Mouse (Mus musculus): ENCODE results near the gene Slc25a13. TPM values are rescaled to one million over a fixed set of nuclear protein-coding genes. Genes with fewer than 3 reads are reported as not detected.
"Not testable (repeated sequence)": the region's sequence is repeated elsewhere in the genome, so short reads cannot be mapped to it uniquely, and the experiment has no call there.

Slc25a13 gene
- polyA plus RNA-seq, 1 experiment: 3.2 TPM

DNA sequence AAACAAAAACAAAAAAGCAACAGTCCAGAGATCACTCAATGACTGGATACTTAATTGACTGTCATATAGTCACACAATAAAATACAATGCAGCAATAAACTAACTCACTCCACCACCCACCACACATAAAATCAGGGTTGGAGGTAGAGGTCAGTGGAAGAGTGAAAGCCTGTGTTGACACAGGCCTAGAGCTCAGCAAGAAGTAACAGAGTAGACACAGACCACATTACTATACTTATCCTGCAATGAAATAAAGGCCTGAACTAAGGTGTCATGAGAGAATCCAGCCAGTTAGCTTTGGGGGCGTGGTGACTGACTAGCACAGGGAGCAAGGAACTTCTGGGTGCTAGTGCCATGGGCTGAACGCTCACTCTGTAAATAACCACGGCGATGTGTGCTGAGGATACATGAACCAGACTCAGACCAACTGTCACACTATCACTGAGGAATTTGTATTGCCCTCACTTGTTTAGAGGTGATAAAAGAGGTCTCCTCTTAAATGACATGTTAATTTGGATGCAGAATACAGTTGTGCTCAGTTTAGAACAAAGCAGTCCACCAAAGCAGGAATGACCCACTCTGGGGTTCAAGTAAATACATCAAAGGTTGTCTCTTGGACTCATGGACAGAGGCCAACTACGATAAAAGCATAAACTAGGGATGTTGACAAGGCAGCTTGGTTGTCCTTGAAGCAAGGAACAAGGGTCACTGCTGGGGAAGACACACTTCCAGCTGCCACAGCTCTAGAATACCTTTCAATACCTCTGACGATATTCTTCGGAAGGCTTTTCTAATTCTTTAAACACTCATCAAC lies 31.8 kb downstream of the Slc25a13 start:
- TF ChIP-seq POLR2A (IDR thresholded peaks at IDR 0.05; ENCODE audit: low read depth, low read length) (no peak), CTCF (IDR thresholded peaks at IDR 0.05; ENCODE audit: extremely low read depth, insufficient read length, insufficient replicate concordance, low read depth, low read length) (no peak)
- H3K4me3 ChIP-seq (ENCODE audit: low read depth, low read length): no peak overlapping the region
- peaks cover 7% of the 10 kb centered on the region; the same call in 1 of the 2 replicates for H3K4me1 ChIP-seq (ENCODE audit: control insufficient read depth, insufficient read depth, insufficient read length, low read length)
- WGBS: 33% methylated on average over 7 of the region's 7 CpGs
- H3K27ac ChIP-seq (ENCODE audit: insufficient read depth, low read depth, low read length): peak overlapping the region; percentile 84
- no peaks in the 10 kb centered on the region for H3K27me3 ChIP-seq (ENCODE audit: control insufficient read depth, insufficient read depth, low read length)
- H3K36me3 ChIP-seq (ENCODE audit: control insufficient read depth, insufficient read depth, low read length): no peaks in the 10 kb centered on the region

GRCm38 (mm10) chr6:6183601-6184000 lies 33.4 kb downstream of the Slc25a13 start:
- no peak overlapping the region for H3K4me3 ChIP-seq (ENCODE audit: low read depth, low read length)
- no peaks in the 10 kb centered on the region for H3K27me3 ChIP-seq (ENCODE audit: control insufficient read depth, insufficient read depth, low read length)
- H3K27ac ChIP-seq (ENCODE audit: insufficient read depth, low read depth, low read length): no peak overlapping the region
- H3K36me3 ChIP-seq (ENCODE audit: control insufficient read depth, insufficient read depth, low read length): no peaks in the 10 kb centered on the region
- WGBS: 72% methylated on average over 8 of the region's 8 CpGs
- TF ChIP-seq CTCF (IDR thresholded peaks at IDR 0.05; ENCODE audit: extremely low read depth, insufficient read length, insufficient replicate concordance, low read depth, low read length) (no peak), POLR2A (IDR thresholded peaks at IDR 0.05; ENCODE audit: low read depth, low read length) (no peak)
- H3K4me1 ChIP-seq (ENCODE audit: control insufficient read depth, insufficient read depth, insufficient read length, low read length): peaks cover 7% of the 10 kb centered on the region; the same call in 1 of the 2 replicates

DNA sequence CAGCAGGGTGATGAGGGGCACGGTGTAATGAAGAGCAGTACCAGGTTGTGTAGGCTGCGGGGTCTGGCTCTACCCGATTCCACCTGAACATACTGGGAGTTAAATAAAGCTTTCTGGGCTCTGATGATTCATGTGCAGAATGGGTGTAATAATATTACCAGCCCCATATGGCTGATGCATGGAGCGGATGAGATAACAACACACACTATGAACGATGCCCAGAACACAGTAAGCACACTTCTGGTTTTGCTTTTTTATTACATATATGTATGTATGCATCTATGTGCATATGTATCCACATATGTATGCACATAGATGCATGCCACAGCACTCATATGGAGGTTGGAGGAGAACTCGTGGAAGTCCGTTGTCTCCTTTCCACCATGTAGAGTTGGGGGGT lies 34.8 kb downstream of the Slc25a13 start:
- Histone ChIP-seq H3K36me3 (ENCODE audit: control insufficient read depth, insufficient read depth, low read length) (no peaks in the 10 kb centered on the region), H3K4me1 (ENCODE audit: control insufficient read depth, insufficient read depth, insufficient read length, low read length) (peaks cover 7% of the 10 kb centered on the region; the same call in 1 of the 2 replicates), H3K27ac (ENCODE audit: insufficient read depth, low read depth, low read length) (no peak overlapping the region), H3K27me3 (ENCODE audit: control insufficient read depth, insufficient read depth, low read length) (no peaks in the 10 kb centered on the region), H3K4me3 (ENCODE audit: low read depth, low read length) (no peak overlapping the region)
- TF ChIP-seq CTCF (IDR thresholded peaks at IDR 0.05; ENCODE audit: extremely low read depth, insufficient read length, insufficient replicate concordance, low read depth, low read length) (no peak), POLR2A (IDR thresholded peaks at IDR 0.05; ENCODE audit: low read depth, low read length) (no peak)
- 94% methylated on average over 7 of the region's 7 CpGs for WGBS

DNA sequence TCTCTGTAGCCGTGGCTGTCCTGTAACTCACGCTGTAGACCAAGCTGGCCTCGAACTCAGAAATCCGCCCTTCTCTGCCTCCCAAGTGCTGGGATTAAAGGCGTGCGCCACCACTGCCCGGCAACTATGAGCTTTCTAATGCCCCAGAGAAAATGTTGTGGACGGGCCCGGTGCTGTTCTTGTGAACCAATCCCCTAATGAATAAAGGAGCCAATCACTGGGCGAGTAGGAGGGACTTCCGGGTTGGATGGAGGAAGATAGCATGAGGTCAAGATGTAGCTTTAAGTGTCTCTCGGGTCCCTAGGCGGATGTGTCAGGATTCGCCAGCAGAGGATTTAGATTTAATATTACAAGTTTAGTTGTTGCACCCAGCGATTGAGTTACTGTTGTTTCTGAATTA lies 38.6 kb downstream of the Slc25a13 start:
- not testable (repeated sequence) for H3K27me3 ChIP-seq (ENCODE audit: control insufficient read depth, insufficient read depth, low read length); H3K4me1 ChIP-seq (ENCODE audit: control insufficient read depth, insufficient read depth, insufficient read length, low read length); H3K4me3 ChIP-seq (ENCODE audit: low read depth, low read length); H3K36me3 ChIP-seq (ENCODE audit: control insufficient read depth, insufficient read depth, low read length); H3K27ac ChIP-seq (ENCODE audit: insufficient read depth, low read depth, low read length)
- 95% methylated on average over 15 of the region's 15 CpGs for WGBS

GRCm38 (mm10) chr6:6175350-6175971 lies 41.5 kb downstream of the Slc25a13 start:
- no peaks in the 10 kb centered on the region for H3K36me3 ChIP-seq (ENCODE audit: control insufficient read depth, insufficient read depth, low read length)
- no peak for TF ChIP-seq POLR2A (IDR thresholded peaks at IDR 0.05; ENCODE audit: low read depth, low read length)
- no peak for TF ChIP-seq CTCF (IDR thresholded peaks at IDR 0.05; ENCODE audit: extremely low read depth, insufficient read length, insufficient replicate concordance, low read depth, low read length)
- H3K27ac ChIP-seq (ENCODE audit: insufficient read depth, low read depth, low read length): no peak overlapping the region
- no peaks in the 10 kb centered on the region for H3K4me1 ChIP-seq (ENCODE audit: control insufficient read depth, insufficient read depth, insufficient read length, low read length)
- H3K27me3 ChIP-seq (ENCODE audit: control insufficient read depth, insufficient read depth, low read length): no peaks in the 10 kb centered on the region
- WGBS: 77% methylated on average over 5 of the region's 5 CpGs
- no peak overlapping the region for H3K4me3 ChIP-seq (ENCODE audit: low read depth, low read length)

- 80% methylated on average over 9 of the region's 9 CpGs for WGBS
- no peaks in the 10 kb centered on the region for H3K4me1 ChIP-seq (ENCODE audit: control insufficient read depth, insufficient read depth, insufficient read length, low read length)
- no peak overlapping the region for H3K4me3 ChIP-seq (ENCODE audit: low read depth, low read length)
- no peaks in the 10 kb centered on the region for H3K36me3 ChIP-seq (ENCODE audit: control insufficient read depth, insufficient read depth, low read length)
- no peaks in the 10 kb centered on the region for H3K27me3 ChIP-seq (ENCODE audit: control insufficient read depth, insufficient read depth, low read length)
- TF ChIP-seq POLR2A (IDR thresholded peaks at IDR 0.05; ENCODE audit: low read depth, low read length) (no peak), CTCF (IDR thresholded peaks at IDR 0.05; ENCODE audit: extremely low read depth, insufficient read length, insufficient replicate concordance, low read depth, low read length) (no peak)
- H3K27ac ChIP-seq (ENCODE audit: insufficient read depth, low read depth, low read length): no peak overlapping the region
Measured at GRCm38 (mm10) chr6:6173935-6174561, 42.9 kb downstream of the Slc25a13 start.

Data from small intestine, adult 2 months (tissue).